Mouse (Mus musculus) midbrain, embryonic 11.5 days (tissue): ENCODE data around the gene Zfhx3. TPM values are rescaled to one million over a fixed set of nuclear protein-coding genes. Genes with fewer than 3 reads are reported as not detected.

ENCODE experiments used
- ATAC-seq: fragments of 200-750 bp; cut with Nextera tagmentation; 2 replicates; pipeline ENCODE4 v1.8.0; 2017; ENCODE audit warnings: moderate TSS enrichment, moderate library complexity; ENCODE audit not compliant: low FRiP score
- DNase-seq: peaks from one replicate; pipeline ENCODE4 v3.0.0; 2015; ENCODE audit warnings: low spot score; ENCODE audit errors: missing footprints
- H3K27ac ChIP-seq: fragments of 300-500 bp; sonication (generic); 2 replicates; pipeline ENCODE4 v1.5.1; 2014; ENCODE audit warnings: low read depth, low read length
- H3K27me3 ChIP-seq: fragments of 300-500 bp; sonication (generic); 2 replicates; pipeline ENCODE4 v1.6.1; 2014; ENCODE audit warnings: mild to moderate bottlenecking, low read length, moderate library complexity, mixed read lengths; ENCODE audit not compliant: control insufficient read depth, insufficient read depth
- H3K36me3 ChIP-seq: fragments of 300-500 bp; sonication (generic); 2 replicates; pipeline ENCODE4 v1.6.1; 2014; ENCODE audit warnings: mild to moderate bottlenecking, low read length, moderate library complexity, mixed read lengths; ENCODE audit not compliant: control insufficient read depth, insufficient read depth
- H3K4me1 ChIP-seq: fragments of 300-500 bp; sonication (generic); 2 replicates; pipeline ENCODE4 v1.6.1; 2014; ENCODE audit warnings: low read length; ENCODE audit not compliant: control insufficient read depth, insufficient read depth
- H3K4me2 ChIP-seq: fragments of 300-500 bp; sonication (generic); 2 replicates; pipeline ENCODE4 v1.6.1; 2014; ENCODE audit warnings: mild to moderate bottlenecking, moderate library complexity
- H3K4me3 ChIP-seq: fragments of 300-500 bp; sonication (generic); 2 replicates; pipeline ENCODE4 v1.5.1; 2014; ENCODE audit warnings: low read depth, low read length
- H3K9ac ChIP-seq: fragments of 300-500 bp; sonication (generic); 2 replicates; pipeline ENCODE4 v1.6.1; 2014; ENCODE audit warnings: low read length
- H3K9me3 ChIP-seq: fragments of 300-500 bp; sonication (generic); 2 replicates; pipeline ENCODE4 v1.6.1; 2016; ENCODE audit warnings: low read length; ENCODE audit not compliant: control insufficient read depth
- WGBS: fragments of 180-500 bp; shearing (Covaris S2); extraction: QIAGEN DNeasy Blood & Tissue Kit; methylation state at CpG from one replicate; pipeline ENCODE4 v1.1.7; 2014; 5-methylcytosine and 5-hydroxymethylcytosine counted together
- polyA plus RNA-seq: library from polyadenylated mRNA; unstranded; fragments of >200 nt; fragmentation: Nextera tagmentation; extraction: Ambion mirVana; gene quantifications from 2 replicates; pipeline ENCODE4 v1.2.1, GENCODE M21; 2014

Zfhx3 gene
- polyA plus RNA-seq, 1 experiment from 2014 or later: 23.4 TPM

GRCm38 (mm10) chr8:108709928-108710606 is 767.6 kb downstream of the Zfhx3 start:
- Histone ChIP-seq H3K36me3 (no peaks in the 10 kb centered on the region), H3K27me3 (no peaks in the 10 kb centered on the region), H3K9me3 (no peaks in the 10 kb centered on the region), H3K9ac (peak overlapping the region; percentile 40), H3K4me2 (peak overlapping the region; percentile 29), H3K4me1 (peaks cover 86% of the 10 kb centered on the region), H3K4me3 (no peak overlapping the region), H3K27ac (peak overlapping the region; percentile 84)
- DNase-seq: peak; percentile 94
- no peak for ATAC-seq
- 5% methylated on average over 13 of the region's 13 CpGs for WGBS

- peaks cover 85% of the 10 kb centered on the region for H3K4me1 ChIP-seq
- peak overlapping the region; percentile 47 for H3K9ac ChIP-seq
- no peaks in the 10 kb centered on the region for H3K27me3 ChIP-seq
- peak overlapping the region; percentile 84 for H3K27ac ChIP-seq
- 2% methylated on average over 8 of the region's 8 CpGs for WGBS
- peak; percentile 93 for DNase-seq
- H3K4me2 ChIP-seq: peak overlapping the region; percentile 93
- no peak overlapping the region for H3K4me3 ChIP-seq
- H3K36me3 ChIP-seq: no peaks in the 10 kb centered on the region
- H3K9me3 ChIP-seq: no peaks in the 10 kb centered on the region
- no peak for ATAC-seq
These were observed 768.4 kb downstream of the Zfhx3 start for GRCm38 (mm10) chr8:108710607-108711489.

- no peak for DNase-seq
- peak overlapping the region; percentile 47 for H3K9ac ChIP-seq
- H3K27me3 ChIP-seq: no peaks in the 10 kb centered on the region
- H3K9me3 ChIP-seq: no peaks in the 10 kb centered on the region
- no peak for ATAC-seq
- peak overlapping the region; percentile 93; the same call in 1 of the 2 replicates for H3K4me2 ChIP-seq
- H3K4me3 ChIP-seq: no peak overlapping the region
- peaks cover 88% of the 10 kb centered on the region for H3K4me1 ChIP-seq
- 14% methylated on average over 5 of the region's 5 CpGs for WGBS
- no peaks in the 10 kb centered on the region for H3K36me3 ChIP-seq
- 0 out of 2 replicates have a peak overlapping the region, but pooled peaks have one; percentile 6 for H3K27ac ChIP-seq
These were observed 769.0 kb downstream of the Zfhx3 start for GRCm38 (mm10) chr8:108711490-108711793.

- no peaks in the 10 kb centered on the region for H3K27me3 ChIP-seq
- ATAC-seq (no peak), DNase-seq (peak; percentile 93)
- H3K4me3 ChIP-seq: no peak overlapping the region
- H3K4me1 ChIP-seq: peaks cover 88% of the 10 kb centered on the region
- H3K9me3 ChIP-seq: no peaks in the 10 kb centered on the region
- peak overlapping the region; percentile 93 for H3K4me2 ChIP-seq
- 9% methylated on average over 14 of the region's 14 CpGs for WGBS
- peak overlapping the region; percentile 47 for H3K9ac ChIP-seq
- peak overlapping the region; percentile 67 for H3K27ac ChIP-seq
- no peaks in the 10 kb centered on the region for H3K36me3 ChIP-seq
These were observed 769.6 kb downstream of the Zfhx3 start for GRCm38 (mm10) chr8:108712001-108712411.

GRCm38 (mm10) chr8:108712607-108713006 is 770.2 kb downstream of the Zfhx3 start:
- Histone ChIP-seq H3K4me2 (peak overlapping the region; percentile 93), H3K27me3 (no peaks in the 10 kb centered on the region), H3K36me3 (no peaks in the 10 kb centered on the region), H3K4me1 (peaks cover 83% of the 10 kb centered on the region), H3K27ac (peak overlapping the region; percentile 67), H3K9me3 (no peaks in the 10 kb centered on the region), H3K4me3 (no peak overlapping the region), H3K9ac (peak overlapping the region; percentile 47)
- WGBS: 20% methylated on average over 4 of the region's 4 CpGs
- ATAC-seq (no peak), DNase-seq (peak; percentile 89)

GRCm38 (mm10) chr8:108713346-108714142 is 771.1 kb downstream of the Zfhx3 start:
- Histone ChIP-seq H3K27ac (peak overlapping the region; percentile 90), H3K9ac (peak overlapping the region; percentile 90), H3K9me3 (no peaks in the 10 kb centered on the region), H3K27me3 (no peaks in the 10 kb centered on the region), H3K4me1 (peaks cover 82% of the 10 kb centered on the region), H3K4me3 (peak overlapping the region; percentile 58), H3K4me2 (peak overlapping the region; percentile 93), H3K36me3 (no peaks in the 10 kb centered on the region)
- WGBS: 4% methylated on average over 19 of the region's 19 CpGs
- DNase-seq (peak; percentile 94), ATAC-seq (no peak)

- H3K27ac ChIP-seq: peak overlapping the region; percentile 90
- DNase-seq: peak; percentile 97
- no peaks in the 10 kb centered on the region for H3K27me3 ChIP-seq
- H3K4me2 ChIP-seq: peak overlapping the region; percentile 93
- peaks cover 77% of the 10 kb centered on the region for H3K4me1 ChIP-seq
- H3K4me3 ChIP-seq: peak overlapping the region; percentile 58
- peak; percentile 17; the same call in 1 of the 2 replicates for ATAC-seq
- WGBS: 0% methylated on average over 21 of the region's 21 CpGs
- H3K36me3 ChIP-seq: no peaks in the 10 kb centered on the region
- H3K9ac ChIP-seq: peak overlapping the region; percentile 90
- no peaks in the 10 kb centered on the region for H3K9me3 ChIP-seq
These were observed 771.7 kb downstream of the Zfhx3 start for GRCm38 (mm10) chr8:108714143-108714635.

GRCm38 (mm10) chr8:108714636-108715415 is 772.4 kb downstream of the Zfhx3 start:
- Histone ChIP-seq H3K27me3 (no peaks in the 10 kb centered on the region), H3K4me3 (peak overlapping the region; percentile 58), H3K27ac (peak overlapping the region; percentile 90), H3K9me3 (no peaks in the 10 kb centered on the region), H3K9ac (peak overlapping the region; percentile 90), H3K4me2 (peak overlapping the region; percentile 93), H3K36me3 (no peaks in the 10 kb centered on the region), H3K4me1 (peaks cover 74% of the 10 kb centered on the region)
- under 1% methylated on average over 46 of the region's 84 CpGs for WGBS
- peak; percentile 87 for ATAC-seq
- DNase-seq: peak; percentile 95
